Mouse (Mus musculus): ENCODE measurements around the gene Papln. TPM values are rescaled to one million over a fixed set of nuclear protein-coding genes. Genes with fewer than 3 reads are reported as not detected.

Papln gene
- polyA plus RNA-seq, 1 experiment from 2014 or later: 3.7 TPM

GRCm38 (mm10) chr12:83775621-83776020, 12.2 kb downstream of the Papln start:
- no peaks in the 10 kb centered on the region for H3K9me3 ChIP-seq (replicated peaks; ENCODE audit: low read length)
- no peak overlapping the region for H3K9ac ChIP-seq (ENCODE audit: low read depth, low read length)
- no peak overlapping the region for H3K27ac ChIP-seq
- no peak overlapping the region for H3K4me2 ChIP-seq (ENCODE audit: low read length)
- 82% methylated on average over 12 of the region's 12 CpGs for WGBS
- ATAC-seq (replicated peaks; ENCODE audit: low FRiP score, low read depth) (no peak), DNase-seq (ENCODE audit: low spot score) (no peak)
- H3K36me3 ChIP-seq (ENCODE audit: insufficient read depth, low read length): 0 out of 2 replicates have a peak, but pooled peaks cover 3% of the 10 kb centered on the region
- no peaks in the 10 kb centered on the region for H3K27me3 ChIP-seq (ENCODE audit: insufficient read depth, low read length)
- no peak overlapping the region for H3K4me3 ChIP-seq (replicated peaks; ENCODE audit: low read depth, low read length)
- TF ChIP-seq CTCF (IDR thresholded peaks at IDR 0.05; ENCODE audit: low read depth): no peak
- peaks cover under 1% of the 10 kb centered on the region; the same call in 1 of the 2 replicates for H3K4me1 ChIP-seq (replicated peaks; ENCODE audit: insufficient read depth, low read length)

DNA sequence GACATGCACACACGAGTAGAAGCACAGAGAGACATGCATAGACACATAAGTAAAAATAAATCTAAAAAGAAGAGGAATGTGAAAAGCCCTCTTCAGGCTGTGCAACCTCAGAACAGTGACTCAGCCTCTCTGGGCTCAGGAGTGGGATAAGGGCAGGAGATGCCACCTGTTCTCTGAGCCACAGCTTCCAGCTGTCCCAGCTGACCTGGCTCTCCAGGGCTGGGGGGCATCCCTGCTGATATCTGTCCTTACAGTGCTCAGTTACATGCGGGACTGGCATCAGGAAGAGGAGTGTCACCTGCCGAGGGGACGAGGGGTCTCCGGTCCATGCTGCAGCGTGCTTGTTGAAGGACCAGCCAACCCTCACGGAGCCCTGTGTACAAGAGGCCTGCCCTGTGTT, 13.3 kb downstream of the Papln start:
- no peak for DNase-seq (ENCODE audit: low spot score)
- Histone ChIP-seq H3K9ac (ENCODE audit: low read depth, low read length) (no peak overlapping the region), H3K4me1 (replicated peaks; ENCODE audit: insufficient read depth, low read length) (no peaks in the 10 kb centered on the region), H3K27ac (no peak overlapping the region), H3K36me3 (ENCODE audit: insufficient read depth, low read length) (0 out of 2 replicates have a peak, but pooled peaks cover 3% of the 10 kb centered on the region), H3K9me3 (replicated peaks; ENCODE audit: low read length) (no peaks in the 10 kb centered on the region), H3K4me2 (ENCODE audit: low read length) (no peak overlapping the region), H3K4me3 (replicated peaks; ENCODE audit: low read depth, low read length) (no peak overlapping the region), H3K27me3 (ENCODE audit: insufficient read depth, low read length) (no peaks in the 10 kb centered on the region)
- no peak for TF ChIP-seq CTCF (IDR thresholded peaks at IDR 0.05; ENCODE audit: low read depth)
- no peak for ATAC-seq (replicated peaks; ENCODE audit: low FRiP score, low read depth)
- 84% methylated on average over 7 of the region's 7 CpGs for WGBS

GRCm38 (mm10) chr12:83780181-83780580, 16.7 kb downstream of the Papln start:
- 84% methylated on average over 3 of the region's 3 CpGs for WGBS
- H3K9ac ChIP-seq (ENCODE audit: low read depth, low read length): no peak overlapping the region
- no peaks in the 10 kb centered on the region for H3K27me3 ChIP-seq (ENCODE audit: insufficient read depth, low read length)
- no peaks in the 10 kb centered on the region for H3K9me3 ChIP-seq (replicated peaks; ENCODE audit: low read length)
- H3K4me3 ChIP-seq (replicated peaks; ENCODE audit: low read depth, low read length): no peak overlapping the region
- H3K27ac ChIP-seq: no peak overlapping the region
- no peak for TF ChIP-seq CTCF (IDR thresholded peaks at IDR 0.05; ENCODE audit: low read depth)
- no peaks in the 10 kb centered on the region for H3K4me1 ChIP-seq (replicated peaks; ENCODE audit: insufficient read depth, low read length)
- H3K4me2 ChIP-seq (ENCODE audit: low read length): no peak overlapping the region
- ATAC-seq (replicated peaks; ENCODE audit: low FRiP score, low read depth) (no peak), DNase-seq (ENCODE audit: low spot score) (no peak)
- 0 out of 2 replicates have a peak, but pooled peaks cover 3% of the 10 kb centered on the region for H3K36me3 ChIP-seq (ENCODE audit: insufficient read depth, low read length)

GRCm38 (mm10) chr12:83781204-83781603, 17.8 kb downstream of the Papln start:
- Histone ChIP-seq H3K4me2 (ENCODE audit: low read length) (no peak overlapping the region), H3K36me3 (ENCODE audit: insufficient read depth, low read length) (0 out of 2 replicates have a peak, but pooled peaks cover 3% of the 10 kb centered on the region), H3K4me1 (replicated peaks; ENCODE audit: insufficient read depth, low read length) (no peaks in the 10 kb centered on the region), H3K9ac (ENCODE audit: low read depth, low read length) (no peak overlapping the region), H3K9me3 (replicated peaks; ENCODE audit: low read length) (no peaks in the 10 kb centered on the region), H3K4me3 (replicated peaks; ENCODE audit: low read depth, low read length) (no peak overlapping the region), H3K27me3 (ENCODE audit: insufficient read depth, low read length) (no peaks in the 10 kb centered on the region), H3K27ac (no peak overlapping the region)
- ATAC-seq (replicated peaks; ENCODE audit: low FRiP score, low read depth) (no peak), DNase-seq (ENCODE audit: low spot score) (no peak)
- no peak for TF ChIP-seq CTCF (IDR thresholded peaks at IDR 0.05; ENCODE audit: low read depth)
- WGBS: 80% methylated on average over 7 of the region's 7 CpGs

- ATAC-seq (replicated peaks; ENCODE audit: low FRiP score, low read depth) (no peak), DNase-seq (ENCODE audit: low spot score) (no peak)
- no peaks in the 10 kb centered on the region for H3K9me3 ChIP-seq (replicated peaks; ENCODE audit: low read length)
- H3K4me3 ChIP-seq (replicated peaks; ENCODE audit: low read depth, low read length): no peak overlapping the region
- H3K27ac ChIP-seq: no peak overlapping the region
- H3K36me3 ChIP-seq (ENCODE audit: insufficient read depth, low read length): 0 out of 2 replicates have a peak, but pooled peaks cover 3% of the 10 kb centered on the region
- 81% methylated on average over 23 of the region's 23 CpGs for WGBS
- no peaks in the 10 kb centered on the region for H3K4me1 ChIP-seq (replicated peaks; ENCODE audit: insufficient read depth, low read length)
- no peak overlapping the region for H3K4me2 ChIP-seq (ENCODE audit: low read length)
- TF ChIP-seq CTCF (IDR thresholded peaks at IDR 0.05; ENCODE audit: low read depth): no peak
- H3K9ac ChIP-seq (ENCODE audit: low read depth, low read length): no peak overlapping the region
- H3K27me3 ChIP-seq (ENCODE audit: insufficient read depth, low read length): no peaks in the 10 kb centered on the region
Observed at GRCm38 (mm10) chr12:83781640-83782278, 18.3 kb downstream of the Papln start.

GRCm38 (mm10) chr12:83782669-83783068, 19.2 kb downstream of the Papln start:
- Histone ChIP-seq H3K9me3 (replicated peaks; ENCODE audit: low read length) (no peaks in the 10 kb centered on the region), H3K9ac (ENCODE audit: low read depth, low read length) (no peak overlapping the region), H3K4me1 (replicated peaks; ENCODE audit: insufficient read depth, low read length) (no peaks in the 10 kb centered on the region), H3K4me2 (ENCODE audit: low read length) (no peak overlapping the region), H3K4me3 (replicated peaks; ENCODE audit: low read depth, low read length) (no peak overlapping the region), H3K36me3 (ENCODE audit: insufficient read depth, low read length) (no peaks in the 10 kb centered on the region), H3K27ac (no peak overlapping the region), H3K27me3 (ENCODE audit: insufficient read depth, low read length) (no peaks in the 10 kb centered on the region)
- TF ChIP-seq CTCF (IDR thresholded peaks at IDR 0.05; ENCODE audit: low read depth): no peak
- no peak for DNase-seq (ENCODE audit: low spot score)
- 87% methylated on average over 10 of the region's 10 CpGs for WGBS
- no peak for ATAC-seq (replicated peaks; ENCODE audit: low FRiP score, low read depth)

- no peaks in the 10 kb centered on the region for H3K27me3 ChIP-seq (ENCODE audit: insufficient read depth, low read length)
- H3K9me3 ChIP-seq (replicated peaks; ENCODE audit: low read length): no peaks in the 10 kb centered on the region
- no peak overlapping the region for H3K4me3 ChIP-seq (replicated peaks; ENCODE audit: low read depth, low read length)
- 60% methylated on average over 4 of the region's 4 CpGs for WGBS
- no peak overlapping the region for H3K4me2 ChIP-seq (ENCODE audit: low read length)
- no peak overlapping the region for H3K27ac ChIP-seq
- no peak overlapping the region for H3K9ac ChIP-seq (ENCODE audit: low read depth, low read length)
- H3K36me3 ChIP-seq (ENCODE audit: insufficient read depth, low read length): no peaks in the 10 kb centered on the region
- no peaks in the 10 kb centered on the region for H3K4me1 ChIP-seq (replicated peaks; ENCODE audit: insufficient read depth, low read length)
- no peak for TF ChIP-seq CTCF (IDR thresholded peaks at IDR 0.05; ENCODE audit: low read depth)
- no peak for DNase-seq (ENCODE audit: low spot score)
- ATAC-seq (replicated peaks; ENCODE audit: low FRiP score, low read depth): no peak
Observed at GRCm38 (mm10) chr12:83785305-83785704, 21.9 kb downstream of the Papln start.
